Mouse (Mus musculus) left cerebral cortex, adult 2 months (tissue): ENCODE measurements around the gene Dyrk3. TPM values are rescaled to one million over a fixed set of nuclear protein-coding genes. Genes with fewer than 3 reads are reported as not detected.
A peak's percentile ranks its signal among the peaks of the same experiment; 100 is the strongest.
"Not testable (repeated sequence)": the region's sequence is repeated elsewhere in the genome, so short reads cannot be mapped to it uniquely, and the experiment has no call there.

Source experiments
- DNase-seq, 2 experiments: peaks; one replicate each; pipeline ENCODE4 v3.0.0; 2021 to 2022; ENCODE audit warnings: low spot score in 2 of 2, mixed read lengths in 1 of 2; ENCODE audit errors: extremely low spot score in 1 of 2
- H3K27ac ChIP-seq: fragments of 200-600 bp; 2 replicates; pipeline ENCODE4 v1.8.1; 2022
- H3K4me3 ChIP-seq: fragments of 200-600 bp; 2 replicates; pipeline ENCODE4 v1.8.1; 2022
- CTCF ChIP-seq: fragments of 200-600 bp; IDR thresholded peaks from 2 replicates; pipeline ENCODE4 v1.8.1; 2022; ENCODE audit warnings: antibody characterized with exemption, mild to moderate bottlenecking, moderate library complexity
- intact Hi-C: fragments of 180-260 bp; cut with DNase I; formaldehyde crosslinking; loops from one replicate; pipeline ENCODE4 v1.15.1; 2025
- total RNA-seq, 2 experiments: library from RNA; stranded (reverse); gene quantifications; 2 replicates each; pipeline ENCODE4 v1.2.3; 2021

Gene Dyrk3
- total RNA-seq, 2 experiments from 2014 or later = 15.6 to 16.6 TPM

DNA sequence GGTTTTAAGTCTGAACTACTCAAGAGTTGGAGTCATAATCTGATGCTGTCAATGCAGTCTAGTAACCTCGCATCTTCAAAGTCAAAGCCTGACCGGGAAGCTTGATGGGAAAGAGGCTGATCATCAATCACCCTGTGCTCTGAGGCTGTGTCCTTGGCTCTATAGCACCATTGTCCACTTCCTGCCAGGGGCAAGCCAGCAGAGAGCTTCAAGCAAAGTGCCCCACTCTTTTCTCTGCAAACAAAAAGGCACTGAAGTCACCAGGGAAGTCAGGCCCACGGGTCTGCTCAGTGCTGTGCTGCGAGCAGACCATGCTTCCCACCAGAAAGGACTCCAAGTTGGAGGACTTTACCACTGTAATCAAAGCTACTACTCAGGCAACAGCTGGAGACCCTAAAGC, 39.1 kb upstream of the Dyrk3 start:
- DNase-seq = no peak
- intact Hi-C loops = no loop called here
- H3K4me3 ChIP-seq = no peak overlapping the region
- TF ChIP-seq CTCF = no peak
- H3K27ac ChIP-seq = no peak overlapping the region

DNA sequence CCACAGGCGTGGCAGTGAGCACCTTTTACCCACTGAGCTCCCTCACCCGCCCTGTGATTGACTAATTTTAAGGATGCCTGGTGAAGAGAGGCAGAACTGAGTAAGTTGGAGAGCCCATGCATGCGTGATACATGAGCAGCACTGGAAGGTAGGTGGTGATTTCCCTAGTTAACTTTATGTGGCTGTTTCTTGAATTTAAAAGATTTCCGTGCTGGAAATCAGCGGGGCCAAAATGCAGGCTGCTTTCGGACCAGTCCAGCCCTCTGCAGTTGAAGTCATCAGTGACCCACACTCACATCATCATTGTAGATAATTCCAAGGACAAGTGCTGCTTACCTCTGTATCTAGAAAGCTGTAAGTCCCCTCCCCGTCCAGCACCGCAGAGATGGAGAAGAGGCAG, 37.7 kb upstream of the Dyrk3 start:
- no peak overlapping the region for H3K27ac ChIP-seq
- intact Hi-C loops = no loop called here
- DNase-seq = no peak
- H3K4me3 ChIP-seq = no peak overlapping the region
- no peak for TF ChIP-seq CTCF

GRCm38 (mm10) chr1:131175189-131175588, 37.0 kb upstream of the Dyrk3 start:
- no peak overlapping the region for H3K27ac ChIP-seq
- intact Hi-C loops = no loop called here
- TF ChIP-seq CTCF = no peak
- no peak overlapping the region for H3K4me3 ChIP-seq
- no peak for DNase-seq

GRCm38 (mm10) chr1:131174299-131174861, 36.2 kb upstream of the Dyrk3 start:
- TF ChIP-seq CTCF = no peak
- DNase-seq = no peak
- 0 out of 2 replicates have a peak overlapping the region, but pooled peaks have one; percentile 16 for H3K27ac ChIP-seq
- intact Hi-C loops = no loop called here
- H3K4me3 ChIP-seq = no peak overlapping the region

GRCm38 (mm10) chr1:131173809-131174208, 35.7 kb upstream of the Dyrk3 start:
- H3K27ac ChIP-seq = 0 out of 2 replicates have a peak overlapping the region, but pooled peaks have one; percentile 24
- intact Hi-C loops = no loop called here
- no peak for TF ChIP-seq CTCF
- DNase-seq = no peak
- H3K4me3 ChIP-seq = no peak overlapping the region

- H3K27ac ChIP-seq = no peak overlapping the region
- intact Hi-C loops = no loop called here
- H3K4me3 ChIP-seq = no peak overlapping the region
- DNase-seq = no peak
- TF ChIP-seq CTCF = no peak
Measured at GRCm38 (mm10) chr1:131173001-131173400, 34.9 kb upstream of the Dyrk3 start.

GRCm38 (mm10) chr1:131167612-131168011, 29.5 kb upstream of the Dyrk3 start:
- TF ChIP-seq CTCF = no peak
- peak in 1 of 2 experiments; percentile 34 for DNase-seq
- intact Hi-C loops = no loop called here

DNA sequence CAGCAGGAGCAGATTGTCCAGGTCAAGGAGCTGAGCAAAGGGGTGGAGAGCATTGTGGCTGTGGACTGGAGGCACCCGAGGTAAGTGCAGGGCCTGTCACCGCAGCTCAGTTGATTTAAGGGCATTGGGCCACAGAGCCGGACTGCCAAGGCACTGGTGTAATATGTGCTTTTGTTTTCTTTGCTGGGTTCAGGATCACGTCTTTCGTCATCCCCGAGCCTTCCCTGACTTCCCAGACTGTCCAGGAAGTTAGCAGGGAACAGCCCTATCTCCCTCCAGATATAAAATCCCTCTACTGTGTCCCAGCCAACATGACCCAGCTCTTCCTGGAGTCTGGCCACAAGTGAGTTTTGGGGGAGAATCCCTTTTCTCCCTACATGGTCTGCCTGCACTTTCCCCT, 26.3 kb upstream of the Dyrk3 start:
- TF ChIP-seq CTCF = no peak
- Histone ChIP-seq H3K27ac (no peak overlapping the region), H3K4me3 (no peak overlapping the region)
- intact Hi-C loops = no loop called here
- DNase-seq = no peak

More at GRCm38 (mm10) chr1:131167612-131168011, 29.5 kb upstream of the Dyrk3 start:
- Histone ChIP-seq H3K4me3 (no peak overlapping the region), H3K27ac (peak overlapping the region; percentile 32; the same call in 1 of the 2 replicates)

GRCm38 (mm10) chr1:131161091-131161490, 23.0 kb upstream of the Dyrk3 start:
- Histone ChIP-seq H3K4me3 (no peak overlapping the region), H3K27ac (no peak overlapping the region)
- intact Hi-C loops = no loop called here
- DNase-seq = no peak
- no peak for TF ChIP-seq CTCF

GRCm38 (mm10) chr1:131159573-131160327, 21.6 kb upstream of the Dyrk3 start:
- H3K4me3 ChIP-seq, H3K27ac ChIP-seq, DNase-seq, intact Hi-C loops: not testable (repeated sequence)

- DNase-seq = no peak
- peak; percentile 73 for TF ChIP-seq CTCF
- Histone ChIP-seq H3K4me3 (no peak overlapping the region), H3K27ac (no peak overlapping the region)
- intact Hi-C loops = no loop called here
Measured at GRCm38 (mm10) chr1:131155456-131155855, 17.3 kb upstream of the Dyrk3 start.

DNA sequence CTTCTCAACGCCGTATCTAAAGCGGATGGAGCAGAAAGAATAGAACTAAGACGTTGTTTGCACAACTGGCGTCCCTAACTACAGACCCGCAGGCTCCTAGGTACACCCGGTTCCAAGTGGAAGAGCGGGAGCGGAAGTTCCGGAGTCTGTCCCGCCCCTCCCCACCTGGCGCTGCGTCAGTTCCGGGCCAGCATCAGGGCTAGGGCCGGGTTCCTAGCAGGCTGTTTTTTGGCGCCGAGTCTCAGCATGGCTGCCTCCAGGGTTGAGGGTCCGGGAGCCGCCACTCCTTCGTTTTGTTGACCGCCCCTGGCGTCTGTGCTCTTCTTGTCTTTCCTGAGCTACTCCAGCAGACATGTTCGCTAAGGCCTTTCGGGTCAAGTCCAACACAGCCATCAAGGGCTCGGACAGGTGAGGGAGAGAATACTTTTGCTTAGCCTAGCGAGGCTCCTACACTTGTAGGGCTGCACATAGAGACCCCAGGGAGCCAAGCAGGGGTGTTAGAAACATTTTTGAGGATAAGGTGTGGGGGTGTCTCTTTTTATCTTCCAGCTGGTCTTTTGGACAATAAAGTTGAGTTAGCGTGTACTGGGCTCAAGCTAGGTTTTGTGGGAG, 15.0 kb upstream of the Dyrk3 start, which contains the start of gene Eif2d:
TSS of gene Eif2d (plus strand) at position 164 of the 612 bp plus-strand sequence.
- DNase-seq = peak; percentile 87 to 88
- no peak for TF ChIP-seq CTCF
- intact Hi-C loops = loop anchor here (1.0 kb wide), 1 partner anchor 37 kb away; no protein-coding TSS in a partner anchor
- Histone ChIP-seq H3K4me3 (peak within 1 kb of the TSS; percentile 66), H3K27ac (peak within 1 kb of the TSS; percentile 78)
